Mouse (Mus musculus) monocyte, adult 2 months (primary cell): ENCODE data around the gene Thsd4.
"Not testable (repeated sequence)": the region's sequence is repeated elsewhere in the genome, so short reads cannot be mapped to it uniquely, and the experiment has no call there.

ENCODE experiments used
- DNase-seq, 2 experiments: peaks; one replicate each; pipeline ENCODE4 v3.0.0; 2022; ENCODE audit warnings: low spot score in 2 of 2, low read depth in 1 of 2

Gene Thsd4

DNA sequence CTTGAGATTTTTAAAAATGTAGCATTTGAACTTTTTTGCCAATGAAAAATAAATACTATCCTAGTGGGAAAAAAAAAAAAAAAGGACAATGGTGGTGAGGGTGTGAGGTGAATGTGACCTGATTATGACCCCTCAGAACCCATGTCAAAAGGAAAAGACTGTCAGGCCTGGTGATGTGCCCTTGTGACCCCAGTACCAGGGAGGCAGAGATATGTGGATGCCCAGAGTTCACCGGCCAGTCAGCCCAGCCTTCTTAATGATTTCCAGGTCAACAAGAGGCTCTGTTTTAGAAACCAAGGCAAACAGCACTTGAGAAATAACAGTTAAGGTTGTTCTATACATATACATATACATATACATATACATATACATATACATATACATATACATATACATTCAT is 501.4 kb downstream of the Thsd4 start:
- DNase-seq: no peak

DNA sequence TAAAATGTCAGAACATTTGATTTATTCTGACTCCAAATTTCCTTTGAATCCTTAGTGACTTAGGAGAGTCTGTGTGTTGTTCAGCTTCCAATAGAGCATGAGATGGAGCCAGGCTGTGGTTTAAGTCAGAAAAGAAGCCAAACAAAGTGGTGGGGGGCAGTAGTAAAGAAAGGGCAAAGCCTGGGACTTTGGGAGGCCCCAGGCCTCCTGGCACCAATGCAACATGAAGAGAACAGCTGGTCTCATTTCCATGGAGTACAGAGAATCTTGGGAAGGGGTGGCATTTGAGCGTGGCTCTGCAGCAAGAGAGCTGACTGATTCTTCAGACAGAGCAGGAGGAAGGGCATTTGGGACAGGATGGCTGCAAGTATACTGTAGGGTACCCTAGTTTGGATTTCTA is 511.6 kb downstream of the Thsd4 start:
- DNase-seq: no peak

DNA sequence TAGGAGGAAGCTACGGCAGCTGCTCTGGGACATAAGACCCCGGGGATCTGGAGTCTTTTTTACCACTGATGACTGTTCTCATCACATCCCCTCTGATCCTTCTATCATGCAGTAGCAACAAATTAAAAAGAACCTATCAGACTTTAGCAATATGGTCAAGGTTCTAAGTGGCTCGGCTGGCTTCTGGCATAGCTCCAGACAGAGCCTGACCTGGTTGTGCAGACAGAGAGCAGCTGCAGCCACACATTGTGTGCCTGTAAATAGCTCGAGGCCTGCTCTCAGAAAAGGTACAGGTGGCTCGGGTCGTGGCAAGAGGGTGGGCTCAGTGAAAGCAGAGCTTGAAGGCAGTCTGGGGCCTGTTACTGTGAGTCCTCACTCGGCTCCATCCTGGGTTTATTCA is 512.9 kb downstream of the Thsd4 start:
- no peak for DNase-seq

DNA sequence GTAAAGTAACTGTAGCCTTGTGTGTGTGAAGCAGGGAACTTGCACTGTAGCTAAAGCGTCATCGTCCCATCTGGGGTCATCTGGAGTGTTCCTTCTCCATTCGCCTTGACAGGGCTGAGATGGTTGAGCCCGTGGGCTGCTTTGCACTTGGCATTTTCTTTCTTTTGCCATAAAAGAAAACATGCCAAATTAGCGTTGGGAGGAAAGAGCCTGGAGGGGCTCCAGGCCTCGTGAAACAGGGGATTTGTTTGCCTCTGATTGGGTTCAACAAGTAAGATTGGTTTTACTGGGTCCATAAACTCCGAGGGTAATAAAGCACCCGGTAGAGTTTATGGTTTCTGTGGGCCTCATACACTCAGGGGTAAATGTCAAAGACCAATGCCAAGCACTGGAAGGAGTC is 519.5 kb downstream of the Thsd4 start:
- DNase-seq: no peak

DNA sequence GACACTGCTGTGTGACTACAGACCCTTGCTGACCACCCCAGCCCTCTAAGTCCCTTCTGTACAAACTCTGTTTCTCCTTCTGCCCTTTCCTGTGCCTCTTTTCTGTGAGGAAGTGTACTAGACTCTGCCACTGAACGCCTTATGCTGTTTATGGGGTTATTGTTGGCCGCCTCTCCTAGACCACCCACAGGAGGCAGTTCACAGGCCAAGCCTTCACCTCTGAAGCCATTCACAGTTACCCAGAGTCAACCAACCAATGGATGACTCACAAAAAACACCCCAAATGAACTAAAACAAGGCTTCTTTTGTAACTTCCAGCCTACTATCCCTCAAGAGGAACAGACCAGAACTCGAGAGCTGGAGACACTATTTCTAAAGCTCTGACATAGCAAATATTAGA is 520.4 kb downstream of the Thsd4 start:
- DNase-seq: no peak

DNA sequence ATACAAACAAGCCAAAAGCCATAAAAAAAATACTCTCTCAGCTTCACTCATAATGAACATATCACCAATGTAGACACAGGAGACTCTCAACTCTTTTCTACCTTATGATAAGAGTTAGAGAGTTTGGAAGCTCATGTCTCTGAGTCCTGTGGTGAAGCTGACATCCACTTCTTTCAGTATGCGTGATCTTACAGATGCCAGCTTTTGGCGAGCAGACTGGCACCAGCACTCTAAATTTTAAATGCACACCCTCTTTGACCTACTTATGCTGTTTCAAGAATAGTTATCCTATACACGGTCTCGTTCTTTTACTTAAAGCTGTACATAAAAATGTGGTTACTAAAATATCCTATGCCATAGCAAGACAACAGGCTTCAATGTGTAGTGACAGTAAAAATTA is 524.1 kb downstream of the Thsd4 start:
- DNase-seq: no peak

DNA sequence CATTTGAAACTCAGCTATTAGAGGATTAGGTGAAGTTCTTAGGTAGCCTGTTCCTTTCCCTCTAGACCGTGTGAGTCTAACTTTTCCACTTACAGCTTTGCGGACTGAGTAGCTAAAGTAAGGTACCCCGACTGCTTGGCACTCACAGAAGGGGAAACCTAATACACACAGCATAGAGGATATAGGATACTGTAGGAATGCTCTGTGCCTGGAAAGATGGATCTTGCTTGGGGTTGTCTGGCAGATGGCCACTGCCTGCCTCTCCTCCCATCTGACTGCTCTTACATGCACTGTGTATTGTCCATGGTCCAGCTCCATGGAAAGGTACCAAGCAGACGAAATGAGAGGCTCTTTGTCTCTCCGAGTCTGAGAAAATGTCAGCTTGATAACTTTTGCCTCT is 530.4 kb downstream of the Thsd4 start:
- no peak for DNase-seq

DNA sequence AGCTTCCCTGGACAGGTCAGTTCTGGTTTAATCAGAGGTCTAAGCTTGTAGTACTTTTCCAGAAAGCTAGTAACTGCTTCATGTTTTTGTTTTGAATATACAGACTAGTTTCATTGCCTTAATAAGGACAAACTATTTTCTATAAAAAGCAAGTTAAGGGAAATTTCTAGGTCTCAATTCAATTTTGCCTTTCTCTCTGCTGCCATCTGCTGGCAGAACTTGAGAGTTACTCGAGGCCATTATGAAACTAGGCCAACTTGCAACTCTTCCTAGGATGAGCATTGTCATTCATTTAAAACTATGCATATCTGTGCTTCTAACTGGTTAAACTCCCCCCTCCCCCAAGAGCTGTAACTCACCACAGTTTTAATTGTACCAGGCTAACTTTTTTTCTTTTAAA is 532.0 kb downstream of the Thsd4 start:
- no peak for DNase-seq

DNA sequence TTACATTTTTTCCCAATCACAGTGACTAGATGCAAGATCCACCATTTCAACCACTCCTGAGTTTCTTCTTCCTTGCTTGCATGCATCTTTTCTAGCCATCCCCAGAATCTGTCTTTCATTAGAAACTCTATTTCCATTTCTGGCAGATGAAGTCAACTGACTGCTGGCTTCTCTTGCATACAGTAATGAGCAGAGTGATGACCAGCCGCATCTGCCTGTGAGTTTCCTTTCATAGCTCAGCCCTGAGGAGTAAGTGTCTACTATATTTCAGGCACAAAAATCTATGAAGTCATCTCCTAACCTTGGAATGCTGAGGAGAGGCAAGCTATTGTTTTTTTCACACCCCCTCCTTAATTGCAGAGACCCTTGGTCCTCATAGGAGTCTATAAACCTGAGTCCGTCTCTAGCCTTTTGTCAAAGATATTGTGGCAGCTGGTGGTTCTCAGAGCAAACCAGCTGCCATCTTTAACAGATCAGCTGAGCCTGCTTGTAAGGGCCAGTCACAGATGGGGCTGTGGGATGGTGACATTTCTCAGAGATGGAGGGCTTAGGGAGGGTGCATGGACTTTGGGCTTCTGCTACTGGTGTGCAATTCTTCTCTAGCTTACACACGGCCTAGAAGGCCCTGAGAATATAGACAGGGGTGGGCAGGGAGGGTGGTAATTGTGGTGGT is 535.8 kb downstream of the Thsd4 start:
- DNase-seq: no peak

DNA sequence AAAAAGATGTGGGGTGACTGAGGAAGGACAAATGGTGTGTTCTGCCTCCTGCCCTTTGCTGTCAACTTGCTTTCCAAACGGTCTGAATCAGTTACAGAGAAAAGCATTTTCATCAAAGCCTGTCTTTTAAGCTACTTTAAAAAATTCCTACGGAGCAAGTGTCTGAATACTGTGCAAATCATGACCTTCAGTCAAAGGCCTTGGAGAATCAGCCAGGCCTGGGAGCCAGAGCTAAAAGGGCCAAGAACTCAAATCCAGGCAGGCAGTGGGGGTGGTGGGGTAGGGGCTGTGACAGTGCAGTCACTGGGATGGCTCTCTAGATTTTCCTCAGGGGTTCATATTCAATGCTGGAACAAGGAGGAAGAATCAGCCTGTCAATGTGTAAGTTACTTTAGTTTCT is 540.7 kb downstream of the Thsd4 start:
- no peak for DNase-seq

DNA sequence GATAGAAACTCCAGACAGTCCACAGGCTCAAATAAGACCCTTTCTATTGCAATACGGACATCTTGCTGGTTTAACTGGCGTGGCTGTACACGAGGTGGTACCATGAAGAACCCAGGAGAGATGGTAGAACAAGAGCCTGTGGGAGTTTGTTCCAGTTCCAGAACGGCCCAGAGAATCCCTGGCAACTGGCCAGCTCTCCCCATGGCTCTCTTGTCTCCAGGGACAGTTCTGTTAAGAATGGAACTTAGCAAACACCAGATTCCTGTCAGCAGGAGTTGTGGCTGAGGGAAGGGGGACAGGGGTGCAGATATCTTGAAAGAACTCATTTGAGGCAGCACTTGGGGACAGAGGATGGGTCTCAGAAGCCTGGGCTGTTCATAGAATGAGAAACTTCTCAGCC is 550.6 kb downstream of the Thsd4 start:
- no peak for DNase-seq

DNA sequence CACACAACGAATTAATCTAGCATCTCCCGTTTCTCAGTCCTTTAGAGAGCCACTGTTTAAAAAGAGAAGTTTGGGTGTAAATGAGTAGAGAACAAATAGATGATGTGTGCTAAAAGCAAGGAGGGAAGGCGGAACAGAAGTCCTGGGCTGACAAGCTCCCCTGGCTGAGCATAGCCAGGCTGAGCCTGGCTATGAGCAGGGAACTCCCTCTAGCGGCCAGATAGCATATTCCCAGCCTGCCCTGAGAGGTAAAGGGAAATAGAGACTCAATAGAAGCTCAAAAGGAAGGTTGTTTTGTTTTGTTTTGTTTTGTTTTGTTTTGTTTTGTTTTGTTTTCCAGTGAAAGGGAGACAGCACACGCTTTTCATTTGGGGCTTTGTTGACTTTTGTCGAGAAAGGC is 552.5 kb downstream of the Thsd4 start:
- DNase-seq: no peak

DNA sequence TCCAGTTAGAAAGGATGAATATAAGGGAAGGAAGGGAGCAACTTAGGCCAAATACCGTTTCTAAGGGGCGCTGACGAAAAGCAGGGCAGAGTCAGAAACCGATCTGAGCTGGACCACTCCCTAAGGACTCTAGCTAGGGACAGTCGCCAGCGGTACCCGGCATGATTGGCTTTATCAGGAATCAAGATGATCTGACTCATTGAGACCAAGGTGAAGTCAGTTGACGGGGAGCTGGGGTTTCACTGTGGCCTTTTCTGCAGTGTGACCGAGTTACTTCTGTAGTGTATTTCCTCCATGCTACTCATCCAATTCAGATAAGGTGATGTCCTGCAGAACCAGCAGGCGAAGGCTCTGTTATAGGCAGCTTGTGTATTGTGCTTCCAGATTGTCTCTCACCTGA is 556.8 kb downstream of the Thsd4 start:
- no peak for DNase-seq

DNA sequence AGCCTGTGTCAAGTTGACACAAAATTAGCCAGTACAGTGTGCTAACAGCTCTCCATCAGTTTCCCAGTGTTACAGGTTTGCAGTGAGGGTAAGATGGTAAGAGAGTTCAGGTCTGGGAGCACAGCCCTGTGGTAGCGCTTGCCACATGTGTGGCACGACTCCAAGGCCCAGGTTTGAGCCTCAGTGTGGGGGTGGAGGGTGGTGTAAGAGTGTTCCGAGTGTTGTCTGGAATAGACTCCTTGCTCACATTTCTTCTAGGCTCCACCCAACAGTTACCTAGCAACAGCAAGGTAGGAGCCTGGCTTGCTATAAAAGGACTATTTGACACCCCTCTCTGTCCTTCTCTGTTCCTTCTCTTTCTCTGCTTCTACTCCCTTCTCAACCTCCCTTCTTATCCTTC is 557.5 kb downstream of the Thsd4 start:
- DNase-seq: no peak

DNA sequence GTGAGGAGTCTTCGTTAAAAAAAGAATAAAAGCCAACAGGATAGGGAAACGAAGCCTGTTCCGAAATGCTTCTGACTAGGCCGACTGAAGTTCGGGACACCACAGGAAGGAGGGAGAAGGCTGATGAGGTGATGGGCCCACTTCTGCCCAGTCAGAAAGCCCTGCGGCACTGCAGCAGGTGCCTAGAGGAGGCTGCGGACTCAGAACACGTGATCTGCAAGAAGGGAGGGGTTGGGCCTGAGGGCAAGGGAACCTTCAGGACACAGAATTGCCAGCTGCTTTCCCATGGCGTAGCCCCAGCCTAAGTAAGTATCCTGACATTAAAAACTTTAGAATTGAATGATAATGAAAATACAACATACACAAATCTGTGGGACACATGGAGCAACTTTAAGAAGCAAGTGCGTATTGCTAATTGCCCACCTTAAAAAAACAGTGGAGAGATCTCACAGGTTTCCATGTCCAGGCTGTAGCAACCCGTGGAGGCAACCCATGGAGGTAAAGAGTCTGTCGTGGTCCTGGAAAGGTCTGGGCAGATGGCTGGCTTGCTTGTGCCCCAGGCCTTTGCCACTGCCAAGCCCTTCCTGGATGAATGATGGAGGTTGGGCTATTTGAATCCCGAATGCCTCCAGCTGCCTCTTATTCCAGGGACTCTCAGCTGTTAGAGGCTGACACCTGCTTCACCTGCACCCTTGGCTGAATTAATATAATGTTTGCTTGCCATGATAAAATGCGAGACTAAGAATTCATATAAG is 560.5 kb downstream of the Thsd4 start:
- DNase-seq: no peak

DNA sequence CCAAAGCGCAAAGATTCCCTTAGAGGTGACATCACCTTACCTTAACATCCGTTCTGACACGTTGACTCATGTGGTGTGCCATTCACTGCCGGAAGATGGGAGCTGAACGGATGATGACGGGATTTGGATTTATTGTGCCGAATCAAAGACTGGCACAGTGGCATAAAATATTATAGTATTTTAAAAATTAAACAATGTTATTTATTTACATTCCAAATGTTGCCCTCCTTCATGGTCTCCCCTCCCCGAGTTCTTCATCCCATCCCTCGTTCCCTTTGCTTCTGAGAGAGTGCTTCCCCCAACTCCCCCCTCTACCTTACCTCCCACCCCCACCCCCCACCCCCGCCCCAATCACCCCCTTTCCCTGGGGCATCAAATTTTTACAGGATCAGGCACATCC is 561.3 kb downstream of the Thsd4 start, which contains the start of gene Nr2e3:
Gene Nr2e3 (minus strand): TSS at position 101 of the 400 bp plus-strand sequence.
- DNase-seq: no peak

DNA sequence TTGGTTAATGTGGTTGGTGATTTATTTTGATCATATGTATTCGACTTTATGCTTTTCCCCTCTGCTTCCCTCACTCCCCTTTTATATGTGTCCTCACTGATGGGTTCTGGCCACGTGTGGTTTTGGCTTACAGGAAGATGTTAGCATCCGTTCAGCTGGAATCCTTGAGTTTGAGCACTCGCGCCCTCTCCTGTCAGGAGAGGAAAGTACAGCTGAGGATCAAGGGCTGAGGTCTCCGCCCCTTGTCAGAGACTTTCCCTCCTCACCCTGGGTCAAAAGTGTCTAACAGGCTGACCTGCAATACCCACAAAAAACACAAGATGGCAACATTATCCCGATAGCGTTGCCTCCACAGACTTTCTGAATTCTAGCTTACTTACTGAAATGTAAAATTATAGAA is 562.6 kb downstream of the Thsd4 start:
- DNase-seq: peak; percentile 34 to 42

DNA sequence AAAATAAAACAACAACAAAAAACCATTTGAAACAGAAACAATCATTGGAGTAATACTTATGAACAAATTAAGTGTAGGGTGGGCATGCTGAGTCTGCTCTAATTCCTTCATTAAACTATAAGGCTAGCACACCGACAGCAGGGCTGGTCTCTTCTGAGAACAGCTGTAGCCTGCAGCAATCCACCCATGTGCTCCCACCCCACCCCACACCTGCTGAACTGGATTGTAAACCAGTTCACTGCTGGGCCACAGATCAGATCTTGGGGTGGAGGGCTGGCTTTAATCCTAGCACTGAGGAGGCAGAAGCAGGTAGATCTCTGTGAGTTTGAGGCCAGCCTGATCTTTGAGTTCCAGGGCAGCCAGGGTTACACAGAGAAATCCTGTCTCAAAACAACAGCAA is 563.7 kb downstream of the Thsd4 start:
- not testable (repeated sequence) for DNase-seq

DNA sequence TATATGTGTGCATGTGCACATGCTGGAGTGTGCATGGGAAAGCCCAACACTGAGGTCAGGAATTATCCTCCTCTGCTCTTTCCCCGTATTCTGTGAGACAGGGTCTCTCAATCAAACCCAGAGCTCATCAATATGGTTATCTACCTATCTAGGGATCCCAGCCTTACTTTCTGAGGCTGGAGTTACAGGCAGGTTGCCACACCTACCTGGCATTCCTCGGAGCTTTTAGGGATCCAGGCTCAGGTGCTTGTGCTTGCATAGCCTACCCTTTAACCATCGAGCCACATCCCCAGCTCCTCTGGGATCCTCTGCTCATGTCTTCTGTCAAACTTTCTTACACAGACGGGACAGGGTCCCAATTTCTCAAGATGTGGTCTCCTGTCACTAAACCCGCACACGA is 565.4 kb downstream of the Thsd4 start:
- no peak for DNase-seq

DNA sequence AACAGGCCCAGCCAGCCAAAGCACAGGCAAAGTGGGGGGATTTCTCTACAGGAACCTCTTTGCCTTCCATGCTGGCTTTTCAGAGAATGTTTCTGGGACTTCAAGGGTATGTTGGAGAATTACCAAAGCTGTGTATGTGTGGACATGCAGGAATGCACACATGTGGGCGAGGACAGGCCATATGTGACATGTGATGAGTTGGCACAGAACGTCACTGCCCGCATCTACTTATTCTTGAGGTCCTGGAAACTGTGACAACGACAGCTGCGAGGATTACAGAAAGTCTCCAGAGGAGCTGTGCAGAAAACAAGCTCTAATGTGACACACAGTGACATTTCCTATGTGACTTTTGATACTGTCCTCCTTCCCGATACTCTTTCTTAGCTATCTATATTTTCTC is 566.2 kb downstream of the Thsd4 start:
- DNase-seq: no peak

DNA sequence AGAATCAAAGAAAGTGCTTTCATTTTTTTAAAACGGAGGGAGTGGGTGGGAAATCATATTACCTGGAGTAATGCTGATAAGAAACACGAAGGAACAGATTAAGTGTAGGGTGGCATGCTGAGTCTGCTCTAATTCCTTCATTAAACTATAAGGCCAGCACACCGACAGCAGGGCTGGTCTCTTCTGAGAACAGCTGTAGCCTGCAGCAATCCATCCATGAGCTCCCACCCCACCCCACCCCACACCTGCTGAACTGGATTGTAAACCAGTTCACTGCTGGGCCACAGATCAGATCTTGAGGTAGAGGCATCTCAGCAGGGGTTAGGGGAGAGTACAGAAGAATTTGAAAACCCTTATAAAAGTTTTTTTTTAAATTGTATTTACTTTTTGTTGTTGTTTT is 566.6 kb downstream of the Thsd4 start:
- DNase-seq: no peak

DNA sequence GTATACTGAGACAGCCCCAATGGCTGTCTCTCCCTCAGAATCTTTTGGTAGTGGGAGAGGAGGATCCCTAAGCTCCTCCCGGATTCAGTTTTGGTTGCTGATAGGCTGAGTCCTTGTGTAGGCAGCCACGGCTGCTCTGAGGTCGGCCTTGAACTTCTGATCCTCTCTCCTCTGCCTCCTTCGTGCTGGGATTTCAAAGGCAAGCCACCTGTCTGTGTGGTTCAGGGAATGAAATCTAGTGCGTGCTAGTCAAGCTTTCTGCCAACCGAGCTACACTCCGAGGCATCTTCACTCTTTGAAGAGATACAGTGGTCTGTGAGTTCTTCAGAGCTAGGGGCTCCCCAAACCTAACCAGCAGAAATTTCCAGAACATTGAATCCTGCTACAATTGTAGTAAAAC is 568.3 kb downstream of the Thsd4 start:
- no peak for DNase-seq

DNA sequence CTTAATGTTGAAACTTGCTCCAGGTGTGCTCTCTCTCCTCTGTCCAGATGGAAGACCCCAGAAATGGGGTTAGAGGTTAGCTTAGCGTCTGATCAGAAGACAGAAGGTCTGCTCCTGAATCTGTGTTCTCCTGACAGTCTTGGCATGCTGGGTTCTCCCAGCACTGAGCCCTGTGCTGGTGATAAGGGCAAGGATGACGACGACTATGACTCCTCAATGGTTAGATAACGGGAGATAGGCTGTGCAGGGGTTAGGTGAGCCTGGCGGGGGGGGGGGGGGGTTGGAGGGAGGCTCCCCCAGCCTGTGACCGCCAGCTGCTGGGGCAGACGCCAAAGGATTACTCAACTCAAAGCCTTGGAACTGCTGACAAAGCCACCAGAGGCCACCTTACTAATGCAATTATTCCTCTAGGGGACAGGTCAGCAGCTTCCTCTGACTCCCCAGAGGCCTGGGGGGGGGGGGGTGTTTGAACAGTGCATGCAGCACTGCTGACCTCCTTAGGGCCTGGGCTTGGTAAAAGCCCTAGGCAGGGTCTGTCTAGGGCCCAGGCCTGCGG is 569.3 kb downstream of the Thsd4 start:
- DNase-seq: no peak
